ENCODE assay signal across 16 mouse cellular contexts in genomic region chr10:122581096-122581495, GRCm38 (mm10).
DNase-seq lines count a peak whose midpoint lies in the region; ATAC-seq and TF ChIP-seq lines count a peak whose summit lies in the region.
"Had no signal": no experiment of that assay in that cellular context is flagged by ENCODE, and none has a peak within 500 bp of the region (broad histone marks: within the 10 kb centered on the region; RNA-seq: fewer than 3 reads in every experiment).

No protein-coding gene starts in this region.

- H3K4me3 ChIP-seq in liver, adult 2 months (ENCODE audit: insufficient read depth, low read depth, low read length), result no peak overlapping the region
- H3K4me3 ChIP-seq in CH12.LX (replicated peaks in 1 of 3; ENCODE audit: low read depth in 2 of 3, low read length in 2 of 3, poor library complexity in 1 of 3), result no peak overlapping the region
- no peak overlapping the region for H3K4me3 ChIP-seq in ES-Bruce4 (ENCODE audit: low read depth, low read length)
- H3K4me3 ChIP-seq: forebrain, embryonic 13.5 days; hindbrain, embryonic 15.5 days; limb, embryonic 13.5 days; neural tube, embryonic 15.5 days had no signal

- in situ Hi-C loops in CH12.LX (cut with MboI; ENCODE audit: low pct_ligation_motif_present, low pct_unique_long_range_greater_than_20kb, low sequenced_read_pairs), result no loop called here

- H3K79me2 ChIP-seq in liver, adult 2 months (ENCODE audit: control insufficient read depth, insufficient read depth, low read length), result no peaks in the 10 kb centered on the region
- H3K79me2 ChIP-seq in CH12.LX (replicated peaks; ENCODE audit: control insufficient read depth, extremely low read depth, insufficient read depth, poor library complexity, severe bottlenecking), result no peaks in the 10 kb centered on the region

- DNase-seq in liver, adult 2 months (ENCODE audit: extremely low read depth, low read depth, low spot score), result no peak
- DNase-seq in liver (no peak), CH12.LX (ENCODE audit: extremely low read depth) (no peak)
- DNase-seq in brain, embryonic 14.5 days (ENCODE audit: low read depth), result no peak
- no peak for DNase-seq in cerebellum, postnatal 36 days
- DNase-seq: adrenal gland, adult 2 months; gastrocnemius, postnatal 14 days; kidney, postnatal 10 days had no signal

- no peak overlapping the region for H3K4me2 ChIP-seq in CH12.LX (ENCODE audit: insufficient read depth, low read depth, poor library complexity, severe bottlenecking)
- H3K4me2 ChIP-seq: forebrain, embryonic 13.5 days; hindbrain, embryonic 15.5 days; limb, embryonic 13.5 days; neural tube, embryonic 15.5 days had no signal

- no peaks in the 10 kb centered on the region for H3K27me3 ChIP-seq in liver, adult 2 months (ENCODE audit: control insufficient read depth, insufficient read depth, low read length)
- H3K27me3 ChIP-seq in CH12.LX (replicated peaks) (no peaks in the 10 kb centered on the region), ES-Bruce4 (ENCODE audit: control insufficient read depth, insufficient read depth, low read length, poor library complexity, severe bottlenecking) (no peaks in the 10 kb centered on the region)
- H3K27me3 ChIP-seq: forebrain, embryonic 13.5 days; hindbrain, embryonic 15.5 days; limb, embryonic 13.5 days; neural tube, embryonic 15.5 days had no signal

- H3K9me3 ChIP-seq in CH12.LX (replicated peaks; ENCODE audit: low read length) (peaks cover 11% of the 10 kb centered on the region), ES-Bruce4 (replicated peaks; ENCODE audit: control insufficient read depth, insufficient read depth, low read length, poor library complexity, severe bottlenecking) (no peaks in the 10 kb centered on the region)
- H3K9me3 ChIP-seq: forebrain, embryonic 13.5 days; hindbrain, embryonic 15.5 days; neural tube, embryonic 15.5 days had no signal

- TF ChIP-seq CTCF in liver, adult 2 months (IDR thresholded peaks at IDR 0.05; ENCODE audit: low read depth, low read length), result peak; percentile 27; the same call in 1 of the 2 replicates
- TF ChIP-seq CTCF in CH12.LX (conservative IDR thresholded peaks at IDR 0.05 in 1 of 2, IDR thresholded peaks at IDR 0.05 in 1 of 2; ENCODE audit: low read depth in 2 of 2, low read length in 2 of 2) (peak in 1 of 2 experiments; percentile 45; a peak in 2 of 4 replicates), ES-Bruce4 (IDR thresholded peaks at IDR 0.05; ENCODE audit: low read depth, low read length) (peak; percentile 60)
- peak; percentile 21; the same call in 1 of the 2 replicates for TF ChIP-seq CTCF in brain, embryonic 14.5 days (IDR thresholded peaks at IDR 0.05; ENCODE audit: borderline replicate concordance, extremely low read depth, insufficient read depth, insufficient read length)

- H3K36me3 ChIP-seq in liver, adult 2 months (ENCODE audit: control insufficient read depth, insufficient read depth, low read length), result no peaks in the 10 kb centered on the region
- H3K36me3 ChIP-seq in CH12.LX (replicated peaks in 1 of 2; ENCODE audit: control insufficient read depth in 1 of 2, insufficient read depth in 1 of 2, low read length in 1 of 2), result no peaks in the 10 kb centered on the region
- H3K36me3 ChIP-seq in ES-Bruce4 (ENCODE audit: control insufficient read depth, insufficient read depth, low read length, poor library complexity, severe bottlenecking), result no peaks in the 10 kb centered on the region
- H3K36me3 ChIP-seq: hindbrain, embryonic 15.5 days; limb, embryonic 13.5 days; neural tube, embryonic 15.5 days had no signal

- no peak for ATAC-seq in monocyte, adult 5-6 weeks (replicated peaks; ENCODE audit: insufficient number of reproducible peaks, low FRiP score, low TSS enrichment, poor library complexity, severe bottlenecking)
- ATAC-seq: forebrain, embryonic 13.5 days; midbrain, embryonic 16.5 days had no signal

- TF ChIP-seq EP300 in CH12.LX (IDR thresholded peaks at IDR 0.05; ENCODE audit: low read length), result no peak
- TF ChIP-seq EP300 in ES-Bruce4 (IDR thresholded peaks at IDR 0.05; ENCODE audit: insufficient read depth, low read depth, low read length), result no peak

- no peak overlapping the region for H3K27ac ChIP-seq in liver, adult 2 months (replicated peaks; ENCODE audit: insufficient read depth, low read depth, low read length)
- H3K27ac ChIP-seq in CH12.LX (ENCODE audit: insufficient read depth, low read depth), result no peak overlapping the region
- H3K27ac ChIP-seq in ES-Bruce4 (ENCODE audit: insufficient read depth, low read length), result no peak overlapping the region
- H3K27ac ChIP-seq: forebrain, embryonic 13.5 days; hindbrain, embryonic 15.5 days; limb, embryonic 13.5 days; macrophage; neural tube, embryonic 15.5 days had no signal

- H3K4me1 ChIP-seq in liver, adult 2 months (ENCODE audit: control insufficient read depth, insufficient read depth, low read length), result no peaks in the 10 kb centered on the region
- peaks cover 3 to 10% of the 10 kb centered on the region in 2 experiments; a peak in 3 of 4 replicates for H3K4me1 ChIP-seq in CH12.LX (ENCODE audit: control insufficient read depth in 1 of 2, insufficient read depth in 2 of 2)
- H3K4me1 ChIP-seq in ES-Bruce4 (ENCODE audit: control insufficient read depth, insufficient read depth, low read length), result no peaks in the 10 kb centered on the region
- H3K4me1 ChIP-seq: forebrain, embryonic 13.5 days; hindbrain, embryonic 15.5 days; limb, embryonic 13.5 days; neural tube, embryonic 15.5 days had no signal

- dilution Hi-C loops in CH12.LX (cut with MboI; ENCODE audit: extremely low pct_ligation_motif_present, extremely low pct_unique_long_range_greater_than_20kb, low sequenced_read_pairs), result no loop called here

- WGBS in liver, adult 2 months, result 91% methylated on average over 7 of the region's 7 CpGs

- no peak for TF ChIP-seq POLR2A in liver, adult 2 months (IDR thresholded peaks at IDR 0.05; ENCODE audit: extremely low read depth, insufficient read depth, low read length)
- TF ChIP-seq POLR2A in CH12.LX (IDR thresholded peaks at IDR 0.05; ENCODE audit: low read depth, low read length), result no peak
- TF ChIP-seq POLR2A in ES-Bruce4 (IDR thresholded peaks at IDR 0.05; ENCODE audit: insufficient read depth, low read length), result no peak
- TF ChIP-seq POLR2A in brain, embryonic 14.5 days (IDR thresholded peaks at IDR 0.05; ENCODE audit: borderline replicate concordance, extremely low read depth, insufficient read depth, insufficient read length, poor library complexity, severe bottlenecking), result no peak

- peak; percentile 20 for TF ChIP-seq RAD21 in CH12.LX (IDR thresholded peaks at IDR 0.05; ENCODE audit: low read depth, low read length)

- H3K9ac ChIP-seq in liver, adult 2 months (ENCODE audit: low read depth, low read length), result no peak overlapping the region
- H3K9ac ChIP-seq in CH12.LX (ENCODE audit: insufficient read depth, low read depth) (no peak overlapping the region), ES-Bruce4 (ENCODE audit: low read depth, poor library complexity, severe bottlenecking) (no peak overlapping the region)
- H3K9ac ChIP-seq: forebrain, embryonic 13.5 days; hindbrain, embryonic 15.5 days; limb, embryonic 13.5 days; neural tube, embryonic 15.5 days had no signal

TF ChIP-seq in CH12.LX, 34 proteins besides CTCF, POLR2A, EP300 and RAD21:
- TF ChIP-seq ZMIZ1 (IDR thresholded peaks at IDR 0.05; ENCODE audit: low read depth, low read length), result no peak
- no peak for TF ChIP-seq USF2 (conservative IDR thresholded peaks at IDR 0.05; ENCODE audit: low read depth, low read length)
- TF ChIP-seq SMC3 (IDR thresholded peaks at IDR 0.05; ENCODE audit: low read depth, low read length), result peak; percentile 23; the same call in 1 of the 2 replicates
- no peak for TF ChIP-seq ETS1 (conservative IDR thresholded peaks at IDR 0.05; ENCODE audit: low read depth, low read length)
- no peak for TF ChIP-seq MAFK (IDR thresholded peaks at IDR 0.05; ENCODE audit: insufficient replicate concordance, low read length)
